Mouse (Mus musculus): Measurements from ENCODE around the gene Styx.

- no peak for TF ChIP-seq POLR2A (IDR thresholded peaks at IDR 0.05; ENCODE audit: borderline replicate concordance, insufficient read depth, low read length)
- TF ChIP-seq CTCF (IDR thresholded peaks at IDR 0.05; ENCODE audit: borderline replicate concordance, insufficient read depth, low read depth, low read length): no peak
Observed at GRCm38 (mm10) chr14:45322450-45322849, 28.4 kb upstream of the Styx start.

Measured in cerebellum, adult 2 months (tissue).